Mouse (Mus musculus) embryonic facial prominence, embryonic 10.5 days (tissue): ENCODE measurements around the gene Dlk2. TPM values are rescaled to one million over a fixed set of nuclear protein-coding genes. Genes with fewer than 3 reads are reported as not detected.

ENCODE experiments used
- DNase-seq: peaks from one replicate; pipeline ENCODE4 v3.0.0-alpha.2; 2017; ENCODE audit warnings: low spot score
- H3K27ac ChIP-seq: fragments of 300-500 bp; sonication (generic); replicated peaks from 2 replicates; pipeline ENCODE4 v1.5.1; 2016; ENCODE audit warnings: mild to moderate bottlenecking
- H3K27me3 ChIP-seq: fragments of 300-500 bp; sonication (generic); replicated peaks from 2 replicates; pipeline ENCODE4 v1.6.1; 2016; ENCODE audit warnings: low read depth, mild to moderate bottlenecking; ENCODE audit not compliant: poor library complexity, severe bottlenecking
- H3K36me3 ChIP-seq: fragments of 300-500 bp; sonication (generic); replicated peaks from 2 replicates; pipeline ENCODE4 v1.6.1; 2016; ENCODE audit warnings: mild to moderate bottlenecking, moderate library complexity
- H3K4me1 ChIP-seq: fragments of 300-500 bp; sonication (generic); 2 replicates; pipeline ENCODE4 v1.6.1; 2016
- H3K4me3 ChIP-seq: fragments of 300-500 bp; sonication (generic); 2 replicates; pipeline ENCODE4 v1.5.1; 2016; ENCODE audit warnings: mild to moderate bottlenecking, moderate library complexity
- H3K9me3 ChIP-seq: fragments of 300-500 bp; sonication (generic); 2 replicates; pipeline ENCODE4 v1.6.1; 2016; ENCODE audit warnings: mild to moderate bottlenecking
- WGBS: fragments of 180-500 bp; shearing (Covaris S2); methylation state at CpG from one replicate; pipeline ENCODE4 v1.1.7; 2016; 5-methylcytosine and 5-hydroxymethylcytosine counted together
- polyA plus RNA-seq: library from polyadenylated mRNA; unstranded; fragments of >200 nt; fragmentation: Nextera tagmentation; extraction: Ambion mirVana; gene quantifications from 2 replicates; pipeline ENCODE4 v1.2.1, GENCODE M21; 2016

Dlk2 gene
- polyA plus RNA-seq, 1 experiment from 2014 or later = 2.0 TPM

DNA sequence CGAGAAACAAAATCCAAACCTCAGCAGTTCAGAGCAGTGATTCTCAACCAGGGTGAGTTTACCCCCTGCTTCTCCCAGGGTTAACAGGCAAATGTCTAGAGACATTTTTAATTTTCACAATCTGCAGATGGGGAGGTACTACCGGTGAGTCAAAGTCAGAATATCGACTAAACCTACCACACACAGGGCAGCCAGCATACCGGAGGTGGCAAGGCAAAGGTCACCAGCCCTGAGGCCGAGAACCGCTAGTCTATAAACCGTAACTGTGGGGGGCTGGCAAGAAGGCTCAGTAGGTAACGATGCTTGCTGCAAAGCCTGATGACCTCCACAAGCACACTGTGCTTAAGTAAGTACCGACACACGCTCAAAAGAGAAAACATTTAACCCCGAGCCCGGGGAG is 31.7 kb upstream of the Dlk2 start:
- peaks cover 99% of the 10 kb centered on the region for H3K36me3 ChIP-seq
- H3K4me3 ChIP-seq = no peak overlapping the region
- peaks cover 37% of the 10 kb centered on the region for H3K4me1 ChIP-seq
- no peaks in the 10 kb centered on the region for H3K9me3 ChIP-seq
- DNase-seq = no peak
- no peaks in the 10 kb centered on the region for H3K27me3 ChIP-seq
- whole genome bisulfite sequencing = 80% methylated on average over 12 of the region's 12 CpGs
- no peak overlapping the region for H3K27ac ChIP-seq

GRCm38 (mm10) chr17:46265918-46266618 is 31.2 kb upstream of the Dlk2 start:
- no peak overlapping the region for H3K27ac ChIP-seq
- peaks cover 99% of the 10 kb centered on the region for H3K36me3 ChIP-seq
- H3K9me3 ChIP-seq = no peaks in the 10 kb centered on the region
- peaks cover 37% of the 10 kb centered on the region for H3K4me1 ChIP-seq
- H3K4me3 ChIP-seq = no peak overlapping the region
- no peaks in the 10 kb centered on the region for H3K27me3 ChIP-seq
- 21% methylated on average over 14 of the region's 14 CpGs for WGBS
- DNase-seq = peak; percentile 85

DNA sequence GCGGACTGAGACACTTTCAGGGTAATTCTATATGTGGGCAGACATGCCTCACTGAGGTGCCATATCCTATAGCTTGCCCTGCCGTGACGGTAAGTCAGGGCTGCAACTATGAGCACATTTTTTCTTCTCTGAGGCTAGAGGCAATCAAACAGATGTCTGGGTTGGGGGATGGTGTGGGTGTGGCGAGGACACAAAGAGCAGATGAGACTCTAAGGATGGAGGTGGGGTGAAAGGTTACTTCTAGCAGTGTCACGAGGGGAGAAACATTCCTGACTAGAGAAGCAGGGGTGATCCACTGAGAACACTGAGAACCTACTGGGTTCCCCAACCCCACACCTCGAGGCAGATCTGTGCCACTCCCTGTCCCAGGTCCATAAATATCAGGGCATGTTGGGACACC is 30.2 kb upstream of the Dlk2 start:
- Histone ChIP-seq H3K4me1 (peaks cover 41% of the 10 kb centered on the region), H3K27me3 (no peaks in the 10 kb centered on the region), H3K36me3 (peaks cover 99% of the 10 kb centered on the region), H3K4me3 (no peak overlapping the region), H3K27ac (0 out of 2 replicates have a peak overlapping the region, but pooled peaks have one; percentile 2), H3K9me3 (no peaks in the 10 kb centered on the region)
- WGBS = 59% methylated on average over 6 of the region's 6 CpGs
- no peak for DNase-seq

GRCm38 (mm10) chr17:46267511-46267910 is 29.7 kb upstream of the Dlk2 start:
- DNase-seq = no peak
- H3K9me3 ChIP-seq = no peaks in the 10 kb centered on the region
- no peak overlapping the region for H3K27ac ChIP-seq
- 87% methylated on average over 7 of the region's 7 CpGs for WGBS
- H3K36me3 ChIP-seq = peaks cover 99% of the 10 kb centered on the region
- no peaks in the 10 kb centered on the region for H3K27me3 ChIP-seq
- peaks cover 46% of the 10 kb centered on the region for H3K4me1 ChIP-seq
- no peak overlapping the region for H3K4me3 ChIP-seq

- H3K36me3 ChIP-seq = peaks cover 99% of the 10 kb centered on the region
- H3K27ac ChIP-seq = no peak overlapping the region
- H3K4me3 ChIP-seq = no peak overlapping the region
- no peaks in the 10 kb centered on the region for H3K27me3 ChIP-seq
- 68% methylated on average over 10 of the region's 10 CpGs for WGBS
- DNase-seq = no peak
- peaks cover 51% of the 10 kb centered on the region for H3K4me1 ChIP-seq
- H3K9me3 ChIP-seq = no peaks in the 10 kb centered on the region
Measured at GRCm38 (mm10) chr17:46268026-46268720, 29.0 kb upstream of the Dlk2 start.

DNA sequence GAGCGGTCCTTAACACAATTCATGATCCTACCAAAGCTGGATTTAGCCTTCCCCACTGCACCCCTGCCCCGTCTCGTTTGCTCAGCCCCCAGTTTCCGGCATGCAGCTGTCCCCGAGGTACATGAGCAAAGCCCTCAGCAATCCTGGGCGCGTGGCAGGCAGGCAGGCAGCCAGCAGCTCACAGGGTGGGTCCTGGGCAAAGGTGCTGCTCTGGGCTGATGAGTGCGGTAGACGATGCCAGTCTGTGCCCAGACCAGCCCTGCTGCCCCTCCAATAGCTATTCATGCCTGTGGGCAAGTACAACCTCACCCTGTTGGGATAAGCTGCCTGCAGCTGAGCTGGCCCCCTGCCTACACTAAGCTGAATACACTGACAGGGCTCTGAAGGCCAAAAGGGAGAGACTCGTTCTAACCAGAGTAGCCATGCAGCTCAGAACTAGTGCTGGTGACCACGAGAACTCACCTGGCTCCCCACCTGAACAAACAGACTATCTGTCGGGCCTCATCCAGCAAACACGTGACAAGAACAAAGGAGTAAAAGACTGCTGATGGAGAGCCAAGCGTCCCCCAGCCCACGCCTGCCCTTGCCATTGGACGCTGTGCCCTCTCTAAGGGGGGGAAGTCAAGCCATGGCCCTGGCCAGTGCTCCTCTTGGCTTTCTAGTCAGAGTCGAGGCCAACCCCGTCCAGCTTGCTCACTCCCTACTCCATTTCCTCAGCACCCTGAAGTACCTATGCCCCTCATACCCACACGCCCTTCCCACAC is 27.3 kb upstream of the Dlk2 start:
- no peak overlapping the region for H3K4me3 ChIP-seq
- WGBS = 90% methylated on average over 19 of the region's 19 CpGs
- no peaks in the 10 kb centered on the region for H3K9me3 ChIP-seq
- no peak overlapping the region for H3K27ac ChIP-seq
- no peaks in the 10 kb centered on the region for H3K27me3 ChIP-seq
- H3K4me1 ChIP-seq = peaks cover 68% of the 10 kb centered on the region
- peaks cover 97% of the 10 kb centered on the region for H3K36me3 ChIP-seq
- DNase-seq = no peak

- Histone ChIP-seq H3K36me3 (peaks cover 95% of the 10 kb centered on the region), H3K9me3 (no peaks in the 10 kb centered on the region)
Measured at GRCm38 (mm10) chr17:46272058-46272457, 25.2 kb upstream of the Dlk2 start.

GRCm38 (mm10) chr17:46272675-46273074 is 24.5 kb upstream of the Dlk2 start:
- Histone ChIP-seq H3K4me1 (peaks cover 62% of the 10 kb centered on the region), H3K27me3 (no peaks in the 10 kb centered on the region), H3K9me3 (no peaks in the 10 kb centered on the region), H3K27ac (no peak overlapping the region), H3K36me3 (peaks cover 95% of the 10 kb centered on the region), H3K4me3 (no peak overlapping the region)
- no peak for DNase-seq
- WGBS = 79% methylated on average over 5 of the region's 5 CpGs

More at GRCm38 (mm10) chr17:46272058-46272457, 25.2 kb upstream of the Dlk2 start:
- H3K4me3 ChIP-seq = no peak overlapping the region
- peaks cover 62% of the 10 kb centered on the region for H3K4me1 ChIP-seq
- 77% methylated on average over 2 of the region's 2 CpGs for WGBS
- no peaks in the 10 kb centered on the region for H3K27me3 ChIP-seq
- no peak overlapping the region for H3K27ac ChIP-seq
- DNase-seq = no peak

DNA sequence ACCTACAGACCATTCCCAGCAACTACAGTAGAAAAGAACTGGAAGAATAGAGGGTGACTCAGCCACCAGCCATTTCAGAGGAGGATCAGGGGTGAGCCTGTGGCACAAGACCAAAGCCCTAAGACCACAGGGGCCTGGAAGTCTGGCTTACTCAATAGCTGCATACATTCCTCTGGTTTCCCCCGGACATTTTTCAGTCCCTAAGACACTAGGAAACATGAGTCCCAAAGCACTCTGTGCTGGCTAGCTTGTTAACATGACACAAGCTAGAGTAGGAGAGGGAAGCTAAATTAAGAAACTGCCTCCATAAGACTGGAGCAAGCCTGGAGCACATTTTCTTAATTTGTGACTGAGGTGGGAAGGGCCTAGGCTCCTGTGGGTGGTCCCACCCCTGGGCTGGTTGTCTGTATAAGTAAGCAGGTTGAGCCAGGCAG is 23.4 kb upstream of the Dlk2 start:
- H3K9me3 ChIP-seq = no peaks in the 10 kb centered on the region
- peak overlapping the region; percentile 71 for H3K27ac ChIP-seq
- peaks cover 94% of the 10 kb centered on the region for H3K36me3 ChIP-seq
- no peaks in the 10 kb centered on the region for H3K27me3 ChIP-seq
- peaks cover 64% of the 10 kb centered on the region for H3K4me1 ChIP-seq
- no peak for DNase-seq
- WGBS = 33% methylated on average over 1 of the region's 1 CpGs
- 0 out of 2 replicates have a peak overlapping the region, but pooled peaks have one; percentile 20 for H3K4me3 ChIP-seq

GRCm38 (mm10) chr17:46274465-46274864 is 22.8 kb upstream of the Dlk2 start:
- Histone ChIP-seq H3K9me3 (no peaks in the 10 kb centered on the region), H3K36me3 (peaks cover 94% of the 10 kb centered on the region), H3K4me3 (peak overlapping the region; percentile 26; the same call in 1 of the 2 replicates), H3K27me3 (no peaks in the 10 kb centered on the region), H3K27ac (peak overlapping the region; percentile 71), H3K4me1 (peaks cover 67% of the 10 kb centered on the region)
- no peak for DNase-seq
- WGBS = 44% methylated on average over 6 of the region's 6 CpGs

DNA sequence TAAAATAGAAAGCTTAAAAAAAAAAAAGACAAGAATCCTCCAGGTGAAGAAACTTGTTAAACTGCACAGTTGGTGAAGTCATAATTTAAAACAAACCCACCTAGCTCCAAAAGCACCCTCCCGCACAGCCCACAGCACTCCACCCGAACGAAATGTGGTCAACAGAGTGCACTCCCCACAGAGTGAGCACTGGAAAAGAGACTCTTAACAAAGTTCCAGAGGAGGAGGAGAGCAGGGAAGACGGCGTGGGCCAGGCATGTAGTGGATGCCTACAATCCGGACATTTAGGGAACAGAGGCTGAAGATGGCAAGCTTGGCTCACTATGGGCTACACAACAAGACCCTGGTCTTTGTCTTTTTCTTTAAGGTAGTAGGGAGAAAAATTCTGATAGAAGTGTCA is 22.2 kb upstream of the Dlk2 start:
- H3K9me3 ChIP-seq = no peaks in the 10 kb centered on the region
- no peak for DNase-seq
- no peak overlapping the region; the same call in 1 of the 2 replicates for H3K27ac ChIP-seq
- peaks cover 63% of the 10 kb centered on the region for H3K4me1 ChIP-seq
- no peak overlapping the region for H3K4me3 ChIP-seq
- 83% methylated on average over 6 of the region's 6 CpGs for WGBS
- no peaks in the 10 kb centered on the region for H3K27me3 ChIP-seq
- H3K36me3 ChIP-seq = peaks cover 94% of the 10 kb centered on the region

DNA sequence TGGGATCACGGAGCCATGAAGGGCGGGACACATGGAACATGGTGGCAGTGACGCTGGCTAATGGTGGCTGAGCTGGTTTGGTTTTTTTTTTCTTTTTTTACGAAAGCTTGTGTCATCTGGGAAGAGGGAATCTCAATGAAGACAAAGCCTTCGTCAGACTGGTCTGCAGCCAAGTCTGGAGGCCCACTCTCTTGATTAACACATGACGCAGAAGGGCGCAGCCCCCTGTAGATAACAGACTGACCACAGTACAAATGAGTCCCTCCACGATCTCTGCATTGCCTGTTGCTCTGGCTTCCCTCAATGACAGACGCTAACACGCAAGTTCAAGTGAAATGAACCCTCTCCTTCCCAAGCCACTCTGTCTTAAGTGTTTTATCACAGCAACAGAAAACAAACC is 21.7 kb upstream of the Dlk2 start:
- H3K9me3 ChIP-seq = no peaks in the 10 kb centered on the region
- H3K4me1 ChIP-seq = peaks cover 63% of the 10 kb centered on the region
- H3K4me3 ChIP-seq = no peak overlapping the region
- no peaks in the 10 kb centered on the region for H3K27me3 ChIP-seq
- DNase-seq = no peak
- H3K27ac ChIP-seq = no peak overlapping the region
- peaks cover 94% of the 10 kb centered on the region for H3K36me3 ChIP-seq
- 92% methylated on average over 10 of the region's 10 CpGs for WGBS
